Mouse (Mus musculus): ENCODE results near the gene Lrrc4.

- TF ChIP-seq POLR2A (IDR thresholded peaks at IDR 0.05; ENCODE audit: low read depth, low read length) (no peak), CTCF (IDR thresholded peaks at IDR 0.05; ENCODE audit: extremely low read depth, insufficient read length, insufficient replicate concordance, low read depth, low read length) (no peak)
These were observed 94.9 kb downstream of the Lrrc4 start for GRCm38 (mm10) chr6:28736665-28737064.

All from small intestine, adult 2 months (tissue).